Mouse (Mus musculus): ENCODE measurements around the gene Nrxn3.

Gene Nrxn3

GRCm38 (mm10) chr12:88818622-88819334 lies 96.1 kb downstream of the Nrxn3 start:
- no peak for DNase-seq

DNA sequence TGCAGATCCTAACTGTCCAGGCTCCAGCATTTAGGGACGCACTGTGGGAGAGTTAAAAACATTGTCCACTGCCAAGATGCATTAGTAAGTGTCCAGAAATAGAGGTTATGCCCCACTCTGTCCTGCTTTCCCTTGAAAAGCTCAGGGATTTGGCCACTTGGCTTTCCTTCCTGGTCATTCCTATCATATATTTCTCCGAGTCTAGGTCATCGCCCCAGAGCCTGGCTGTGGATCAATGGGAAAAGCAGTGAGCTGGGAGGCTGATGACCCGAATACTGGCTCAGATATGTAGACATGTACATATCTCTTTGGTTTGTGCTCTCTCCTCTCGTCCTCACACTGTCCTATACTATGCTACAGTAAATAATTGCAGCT lies 96.6 kb downstream of the Nrxn3 start:
- no peak for DNase-seq

- no peak for DNase-seq
Observed at GRCm38 (mm10) chr12:88820131-88820530, 97.5 kb downstream of the Nrxn3 start.

GRCm38 (mm10) chr12:88830851-88831250 lies 108.2 kb downstream of the Nrxn3 start:
- no peak for DNase-seq

DNA sequence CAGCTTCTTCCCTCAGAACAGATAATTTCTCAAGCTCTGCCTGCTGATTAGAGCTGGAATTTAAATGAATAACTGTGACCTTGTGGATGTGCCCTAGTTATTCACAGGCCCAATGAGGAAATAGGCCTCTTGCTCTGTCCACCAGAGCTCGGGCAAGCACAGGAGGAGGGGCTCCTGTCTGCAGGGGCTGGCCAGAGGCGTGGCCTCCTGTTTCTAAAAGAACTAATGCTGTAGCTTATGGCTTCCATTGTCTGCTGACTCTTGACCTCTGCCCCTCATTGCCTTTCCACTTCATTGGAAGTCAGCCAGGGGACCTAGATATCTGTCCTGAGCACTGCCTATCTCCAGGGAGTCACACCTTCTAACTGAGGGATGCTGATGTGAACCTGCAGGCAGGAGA lies 113.1 kb downstream of the Nrxn3 start:
- DNase-seq: no peak

DNA sequence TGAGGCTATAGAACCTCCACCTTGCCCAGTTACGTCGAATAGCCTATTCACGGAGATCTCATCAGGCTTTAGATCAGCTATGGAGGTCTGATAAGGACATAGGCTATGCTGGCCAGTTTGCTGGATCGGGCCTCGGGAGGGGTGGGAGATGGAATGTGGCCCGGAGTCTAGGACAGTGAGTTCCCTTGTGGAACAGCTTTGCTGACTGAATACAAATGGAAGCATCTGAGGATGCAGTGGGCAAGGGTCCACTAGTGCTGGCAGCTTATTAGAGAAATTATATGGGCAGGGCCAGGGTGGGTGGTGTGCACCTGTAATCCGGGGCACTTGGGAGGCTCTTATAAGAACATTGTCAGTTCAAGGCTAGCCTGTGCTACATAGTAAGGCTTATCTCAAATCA lies 117.0 kb downstream of the Nrxn3 start:
- DNase-seq: no peak

DNA sequence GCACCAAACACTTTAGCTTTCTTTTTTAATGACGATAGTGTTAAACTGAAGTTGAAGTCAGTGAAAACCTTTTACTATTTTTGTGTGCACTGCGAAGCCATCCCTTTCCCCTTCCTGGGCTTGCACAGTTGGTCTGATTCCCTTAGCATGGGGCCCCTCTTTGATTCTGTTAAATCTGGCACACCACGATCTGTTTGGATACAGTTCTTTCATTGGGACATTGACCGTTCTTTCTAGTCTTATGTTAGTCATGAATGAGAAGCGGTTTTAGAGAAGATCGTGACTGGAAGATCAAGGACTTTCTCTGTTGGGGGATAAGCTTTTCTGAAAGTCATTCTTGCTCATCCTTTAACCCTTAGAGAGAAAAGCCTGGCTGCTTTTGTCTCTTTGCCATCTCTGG lies 118.7 kb downstream of the Nrxn3 start:
- DNase-seq: no peak

- no peak for DNase-seq
Observed at GRCm38 (mm10) chr12:88850400-88851179, 127.9 kb downstream of the Nrxn3 start.

DNA sequence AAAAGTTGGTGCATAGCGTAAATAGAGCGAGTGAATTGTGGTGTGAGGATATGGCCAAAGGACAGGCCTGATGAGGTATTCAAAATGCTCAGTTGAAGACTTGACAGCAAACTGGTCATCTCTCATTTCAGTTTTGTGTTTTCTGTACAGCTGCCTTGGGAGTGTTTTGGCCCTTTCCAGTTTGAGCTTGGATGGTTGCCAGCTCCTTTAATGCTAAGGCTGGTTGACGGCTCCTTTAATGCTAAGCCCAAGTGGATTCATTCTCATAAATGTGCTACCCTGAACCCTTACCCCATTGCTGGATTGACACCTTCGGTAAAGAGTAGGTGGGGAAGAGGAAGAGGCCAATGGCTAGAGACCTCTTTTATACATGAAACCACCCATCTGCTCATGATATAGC lies 131.4 kb downstream of the Nrxn3 start:
- DNase-seq: no peak

- no peak for DNase-seq
Observed at GRCm38 (mm10) chr12:88857701-88858100, 135.0 kb downstream of the Nrxn3 start.

DNA sequence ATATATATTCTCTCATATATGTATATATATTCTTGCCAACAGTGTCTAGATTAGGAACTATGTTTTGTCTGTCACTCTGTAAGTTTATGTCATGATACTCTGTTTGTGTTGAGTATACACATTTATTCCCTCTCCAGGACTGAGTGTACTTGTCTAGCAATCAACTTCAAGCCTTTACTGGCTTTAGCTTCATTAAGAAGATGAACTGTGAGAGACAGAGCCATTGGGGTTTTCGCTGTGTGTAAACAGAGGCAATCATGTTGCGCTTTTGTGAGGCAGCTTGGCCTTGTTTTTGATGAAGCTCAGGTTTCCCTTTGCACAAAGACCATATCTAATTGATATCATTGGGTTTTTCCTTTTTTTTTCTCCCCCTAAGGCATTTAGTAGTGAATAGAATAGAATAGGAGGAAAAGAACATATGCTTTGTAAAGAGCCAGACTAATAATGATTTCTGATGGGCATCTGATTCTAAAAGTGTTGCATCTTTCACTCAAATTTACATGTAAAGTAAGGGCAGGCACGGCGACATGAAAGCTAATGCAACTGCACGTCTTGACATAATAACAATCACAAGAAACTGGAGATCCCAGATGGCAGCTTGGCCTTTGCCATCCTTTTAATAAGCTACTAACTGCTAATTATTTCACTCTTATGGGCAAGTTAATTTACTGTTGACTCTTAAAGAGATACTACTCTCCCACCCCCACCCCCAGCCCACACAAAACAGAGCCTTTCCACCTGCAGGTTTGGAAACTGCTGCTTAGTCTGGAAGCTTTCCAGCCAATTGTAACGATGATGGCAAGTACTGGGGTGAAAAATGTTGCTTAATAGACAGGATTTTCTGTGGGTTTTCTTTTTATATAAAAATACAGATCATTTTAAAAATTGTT lies 137.0 kb downstream of the Nrxn3 start:
- DNase-seq: no peak

- no peak for DNase-seq
Observed at GRCm38 (mm10) chr12:88860397-88860796, 137.7 kb downstream of the Nrxn3 start.

- DNase-seq: no peak
Observed at GRCm38 (mm10) chr12:88863069-88863468, 140.4 kb downstream of the Nrxn3 start.

- no peak for DNase-seq
Observed at GRCm38 (mm10) chr12:88868288-88868687, 145.6 kb downstream of the Nrxn3 start.

- no peak for DNase-seq
Observed at GRCm38 (mm10) chr12:88897331-88897730, 174.7 kb downstream of the Nrxn3 start.

- no peak for DNase-seq
Observed at GRCm38 (mm10) chr12:88900014-88900727, 177.5 kb downstream of the Nrxn3 start.

DNA sequence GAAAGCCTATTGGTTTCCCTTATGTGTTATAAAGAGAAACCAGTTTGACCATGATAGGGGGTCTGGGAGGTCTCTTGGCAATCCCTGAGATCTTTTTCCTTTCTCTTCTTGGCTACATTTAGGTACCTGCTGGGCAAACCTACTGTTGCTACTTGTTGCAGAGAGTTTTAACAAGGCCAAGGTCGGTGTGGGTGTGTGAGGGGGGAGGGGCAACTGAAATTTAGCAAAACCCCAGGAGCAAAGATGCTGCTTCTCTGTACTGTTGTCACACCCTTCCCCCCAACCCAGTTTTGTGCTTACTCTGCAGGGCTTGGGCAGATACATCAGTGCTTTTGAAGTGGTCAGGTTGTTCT lies 178.0 kb downstream of the Nrxn3 start:
- no peak for DNase-seq

DNA sequence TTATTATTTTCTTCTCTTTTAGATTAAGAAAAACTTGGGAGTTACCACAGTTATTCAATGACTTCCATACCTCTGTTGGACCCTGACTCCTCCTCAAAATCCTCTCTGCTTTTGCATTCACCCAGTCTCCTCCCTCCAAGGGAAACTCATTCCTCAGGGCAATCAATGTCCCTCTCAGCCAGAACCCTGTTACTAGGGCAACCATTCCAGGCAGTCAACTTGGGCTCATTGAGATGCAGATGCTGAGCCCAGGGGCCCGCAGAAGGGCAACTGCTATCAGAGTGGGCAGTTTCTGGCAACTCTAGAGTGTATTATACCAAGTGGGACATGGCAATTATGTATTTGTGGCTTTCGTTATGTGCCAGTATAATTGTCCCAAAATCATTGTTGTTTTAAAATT lies 188.1 kb downstream of the Nrxn3 start:
- no peak for DNase-seq

DNA sequence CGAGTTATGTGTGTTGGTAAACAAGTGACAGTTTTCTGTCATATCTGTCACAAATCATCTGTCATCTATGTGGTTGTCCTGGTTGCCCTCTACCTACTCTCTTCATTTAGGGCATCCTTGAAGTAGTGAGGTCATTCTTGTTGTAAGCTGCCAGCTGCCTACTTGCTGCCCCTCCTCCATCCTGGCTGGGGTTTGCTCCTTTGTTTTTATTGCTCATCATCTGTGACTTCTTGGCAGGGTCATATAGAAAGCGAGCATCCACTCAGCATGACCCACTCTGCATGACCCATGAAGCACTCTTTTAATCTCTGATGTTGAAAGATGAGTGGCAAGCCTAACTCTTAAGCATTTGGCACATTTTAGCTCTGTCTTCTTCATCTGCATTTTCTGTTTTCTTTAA lies 194.1 kb downstream of the Nrxn3 start:
- no peak for DNase-seq

DNA sequence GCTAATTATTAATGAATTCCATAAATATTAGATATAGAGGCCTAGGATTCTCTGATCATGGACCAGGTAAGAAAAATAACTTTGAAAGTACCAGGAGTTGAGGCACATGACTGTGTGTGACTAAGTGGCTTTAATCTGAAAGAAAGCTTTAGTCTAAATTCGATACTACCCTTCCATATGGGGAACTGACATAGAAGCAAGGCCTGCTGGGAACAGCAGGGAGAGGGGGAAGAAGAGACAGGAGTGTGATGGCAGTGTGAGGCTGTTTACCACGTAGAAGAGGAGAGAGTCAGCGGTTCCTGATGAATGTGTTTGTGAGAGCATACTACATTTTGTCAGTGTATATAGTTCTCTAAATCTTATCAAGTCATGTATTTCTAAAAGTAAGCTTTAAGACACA lies 202.2 kb downstream of the Nrxn3 start:
- DNase-seq: no peak

- DNase-seq: no peak
Observed at GRCm38 (mm10) chr12:88926306-88926705, 203.6 kb downstream of the Nrxn3 start.

DNA sequence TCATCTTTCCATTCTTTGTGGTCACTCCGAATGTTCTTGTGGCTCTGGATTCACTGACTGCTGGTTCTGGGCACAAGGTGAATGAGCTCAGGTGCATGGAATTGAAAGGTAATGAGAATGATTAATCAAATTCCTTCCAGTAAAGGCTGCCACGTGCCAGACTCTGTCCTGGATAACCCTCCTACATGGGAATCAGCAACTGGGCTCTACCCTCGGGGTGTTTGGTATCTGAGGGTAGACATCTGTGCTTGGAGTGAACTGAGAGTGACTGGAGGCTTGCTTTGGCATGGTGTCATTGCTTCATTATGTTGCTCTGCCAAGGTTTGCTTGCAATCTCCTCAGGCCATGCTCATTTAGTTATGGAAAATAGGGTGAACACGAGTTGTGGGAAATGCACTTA lies 209.0 kb downstream of the Nrxn3 start:
- DNase-seq: no peak

DNA sequence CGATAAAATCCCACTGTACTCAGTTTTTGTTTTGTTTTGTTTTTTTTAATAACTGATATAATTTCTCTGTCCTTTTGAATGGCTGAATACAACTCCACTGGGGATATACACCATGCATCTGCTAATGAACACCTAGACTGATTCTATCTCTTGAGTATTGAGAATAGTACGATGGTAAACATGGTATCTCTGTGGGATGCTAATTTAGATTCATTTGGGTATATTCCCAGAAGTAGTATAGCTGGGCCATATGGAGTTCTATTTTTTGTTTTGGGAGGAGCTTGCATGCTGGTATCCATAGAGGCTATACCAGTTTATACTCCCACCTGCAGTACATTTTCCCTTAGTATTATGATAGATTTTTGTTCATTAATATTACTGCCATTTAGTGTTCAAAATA lies 217.0 kb downstream of the Nrxn3 start:
- DNase-seq: no peak

Measured in kidney, adult 18-20 months (tissue).